Mouse (Mus musculus): ENCODE measurements around the gene Nol12. TPM values are rescaled to one million over a fixed set of nuclear protein-coding genes. Genes with fewer than 3 reads are reported as not detected.

The Nol12 gene
- 43.8 and 46.8 TPM in 2 replicates for polyA plus RNA-seq (2015; fragmentation: Nextera tagmentation; extraction: Ambion mirVana)

DNA sequence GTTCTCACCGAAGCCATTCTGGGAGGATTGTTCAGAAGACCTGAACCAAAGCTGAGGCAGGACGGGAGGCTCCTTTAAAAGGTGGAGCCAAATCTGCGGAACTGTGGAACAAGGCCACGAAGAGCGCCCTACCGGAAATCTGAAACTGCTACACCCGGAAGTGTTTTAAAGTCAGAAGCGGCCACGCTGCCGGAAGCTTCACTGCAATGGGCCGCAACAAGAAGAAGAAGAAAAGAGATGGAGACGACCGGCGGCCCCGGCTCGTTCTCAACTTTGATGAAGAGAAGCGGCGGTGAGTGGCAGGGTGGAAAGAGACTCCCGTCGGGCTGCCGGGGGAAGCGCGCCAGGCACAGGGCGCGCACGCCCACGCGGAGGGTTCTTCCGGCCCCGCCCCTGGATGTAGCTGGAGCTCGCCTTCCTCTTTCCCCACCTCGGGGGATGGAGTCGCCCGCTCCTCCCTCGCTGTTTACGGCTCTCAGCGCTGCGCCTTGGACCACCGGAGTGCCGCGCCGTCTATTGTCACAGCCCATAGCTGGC lies at the start of gene Nol12:
TSS of gene Nol12 (plus strand) at position 150 of the 537 bp plus-strand sequence.
- under 1% methylated on average over 39 of the region's 42 CpGs for WGBS
- Histone ChIP-seq H3K4me1 (replicated peaks; ENCODE audit: insufficient read depth, low read length) (0 out of 2 replicates have a peak, but pooled peaks cover 6% of the 10 kb centered on the region), H3K27ac (peak within 1 kb of the TSS; percentile 37; the same call in 1 of the 2 replicates), H3K4me2 (ENCODE audit: low read length) (peak within 1 kb of the TSS; percentile 82), H3K9ac (ENCODE audit: low read depth, low read length) (peak within 1 kb of the TSS; percentile 74), H3K4me3 (replicated peaks; ENCODE audit: low read depth, low read length) (peak within 1 kb of the TSS; percentile 66), H3K9me3 (replicated peaks; ENCODE audit: low read length) (no peaks in the 10 kb centered on the region), H3K36me3 (ENCODE audit: insufficient read depth, low read length) (peaks cover 22% of the 10 kb centered on the region), H3K27me3 (ENCODE audit: insufficient read depth, low read length) (no peaks in the 10 kb centered on the region)
- peak; percentile 96 for DNase-seq (ENCODE audit: low spot score)
- peak; percentile 15; the same call in 1 of the 2 replicates for TF ChIP-seq CTCF (IDR thresholded peaks at IDR 0.05; ENCODE audit: low read depth)
- ATAC-seq (replicated peaks; ENCODE audit: low FRiP score, low read depth), result peak; percentile 73

DNA sequence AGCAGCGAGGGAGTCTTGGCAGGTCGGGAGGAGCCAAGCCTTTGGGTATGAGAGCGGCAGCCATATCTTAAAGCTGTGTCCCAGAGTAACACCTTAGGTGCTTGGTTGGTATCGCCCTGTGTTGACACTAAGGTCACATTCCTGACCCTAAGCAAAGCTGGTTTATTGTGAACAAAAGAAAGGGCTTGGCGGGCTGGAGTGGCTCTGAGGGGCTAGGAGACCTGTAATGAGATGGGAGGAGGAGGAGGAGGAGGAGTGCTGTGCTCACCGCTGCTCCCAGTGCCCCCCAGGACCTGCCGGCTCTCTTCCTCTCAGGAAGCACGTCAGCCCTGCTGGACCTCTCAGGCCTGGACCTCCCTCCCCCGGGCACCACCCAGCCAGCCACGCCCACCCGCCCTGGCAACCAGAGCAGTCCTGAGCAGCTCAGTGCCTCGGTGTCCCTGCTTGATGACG lies 45.3 kb upstream of the Nol12 start:
- Histone ChIP-seq H3K4me2 (ENCODE audit: low read length) (no peak overlapping the region), H3K4me3 (replicated peaks; ENCODE audit: low read depth, low read length) (no peak overlapping the region), H3K9ac (ENCODE audit: low read depth, low read length) (no peak overlapping the region), H3K9me3 (replicated peaks; ENCODE audit: low read length) (no peaks in the 10 kb centered on the region), H3K4me1 (replicated peaks; ENCODE audit: insufficient read depth, low read length) (peaks cover 7% of the 10 kb centered on the region), H3K36me3 (ENCODE audit: insufficient read depth, low read length) (peaks cover 69% of the 10 kb centered on the region), H3K27me3 (ENCODE audit: insufficient read depth, low read length) (no peaks in the 10 kb centered on the region), H3K27ac (no peak overlapping the region)
- 0 out of 2 replicates have a peak, but pooled peaks have one; percentile 24 for ATAC-seq (replicated peaks; ENCODE audit: low FRiP score, low read depth)
- peak; percentile 24 for DNase-seq (ENCODE audit: low spot score)
- WGBS, result 30% methylated on average over 13 of the region's 13 CpGs
- no peak for TF ChIP-seq CTCF (IDR thresholded peaks at IDR 0.05; ENCODE audit: low read depth)

DNA sequence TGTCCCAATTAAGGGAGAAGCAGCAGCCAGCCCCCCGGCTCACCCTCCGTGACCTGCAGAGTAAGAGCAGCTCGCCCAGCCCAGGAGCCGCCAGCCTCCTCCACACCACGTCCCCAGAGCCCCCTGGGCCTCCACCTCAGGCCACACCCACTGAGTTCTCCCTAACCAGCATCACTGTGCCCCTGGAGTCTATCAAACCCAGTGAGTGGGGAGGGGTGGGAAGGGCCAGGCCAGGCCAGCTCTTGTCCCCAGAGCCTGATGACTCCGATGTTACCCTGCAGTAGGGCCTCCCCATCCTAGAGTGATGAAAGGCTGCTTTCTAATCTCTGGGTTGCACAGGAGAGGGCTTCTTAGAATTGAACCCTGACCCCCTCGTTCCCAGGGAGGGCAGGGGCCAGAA lies 42.3 kb upstream of the Nol12 start:
- WGBS, result 36% methylated on average over 7 of the region's 7 CpGs
- DNase-seq (ENCODE audit: low spot score) (no peak), ATAC-seq (replicated peaks; ENCODE audit: low FRiP score, low read depth) (0 out of 2 replicates have a peak, but pooled peaks have one; percentile 10)
- Histone ChIP-seq H3K27ac (no peak overlapping the region), H3K4me1 (replicated peaks; ENCODE audit: insufficient read depth, low read length) (peaks cover 14% of the 10 kb centered on the region), H3K9ac (ENCODE audit: low read depth, low read length) (no peak overlapping the region), H3K4me2 (ENCODE audit: low read length) (no peak overlapping the region), H3K36me3 (ENCODE audit: insufficient read depth, low read length) (peaks cover 43% of the 10 kb centered on the region), H3K9me3 (replicated peaks; ENCODE audit: low read length) (no peaks in the 10 kb centered on the region), H3K4me3 (replicated peaks; ENCODE audit: low read depth, low read length) (no peak overlapping the region), H3K27me3 (ENCODE audit: insufficient read depth, low read length) (no peaks in the 10 kb centered on the region)
- TF ChIP-seq CTCF (IDR thresholded peaks at IDR 0.05; ENCODE audit: low read depth), result no peak

DNA sequence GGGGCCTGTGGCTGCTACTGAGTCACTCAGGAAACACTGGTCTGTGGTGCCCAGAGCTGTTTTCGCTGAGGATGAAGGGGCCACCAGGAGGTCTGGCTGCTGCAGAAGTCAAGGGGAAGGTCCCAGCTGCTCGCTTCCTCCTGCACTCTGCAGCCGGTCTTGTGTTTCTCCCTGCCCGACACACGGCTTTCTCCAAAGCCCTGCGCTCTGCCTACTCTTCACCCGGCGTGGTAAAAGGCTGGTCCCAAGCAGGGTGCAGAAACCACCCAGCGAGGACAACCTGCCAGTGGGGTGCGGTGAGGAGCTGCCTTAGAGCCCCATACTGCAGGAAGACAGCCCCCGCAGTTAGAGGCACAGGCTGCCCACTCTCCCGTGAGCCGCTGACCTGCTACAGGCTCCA lies 40.0 kb upstream of the Nol12 start:
- no peak for ATAC-seq (replicated peaks; ENCODE audit: low FRiP score, low read depth)
- H3K27me3 ChIP-seq (ENCODE audit: insufficient read depth, low read length), result no peaks in the 10 kb centered on the region
- H3K4me1 ChIP-seq (replicated peaks; ENCODE audit: insufficient read depth, low read length), result peaks cover 26% of the 10 kb centered on the region
- H3K9ac ChIP-seq (ENCODE audit: low read depth, low read length), result peak overlapping the region; percentile 13; the same call in 1 of the 2 replicates
- WGBS, result 59% methylated on average over 13 of the region's 13 CpGs
- H3K27ac ChIP-seq, result peak overlapping the region; percentile 39; the same call in 1 of the 2 replicates
- H3K36me3 ChIP-seq (ENCODE audit: insufficient read depth, low read length), result peaks cover 27% of the 10 kb centered on the region
- no peak for DNase-seq (ENCODE audit: low spot score)
- no peak overlapping the region for H3K4me3 ChIP-seq (replicated peaks; ENCODE audit: low read depth, low read length)
- no peak overlapping the region for H3K4me2 ChIP-seq (ENCODE audit: low read length)
- TF ChIP-seq CTCF (IDR thresholded peaks at IDR 0.05; ENCODE audit: low read depth), result no peak
- no peaks in the 10 kb centered on the region for H3K9me3 ChIP-seq (replicated peaks; ENCODE audit: low read length)

DNA sequence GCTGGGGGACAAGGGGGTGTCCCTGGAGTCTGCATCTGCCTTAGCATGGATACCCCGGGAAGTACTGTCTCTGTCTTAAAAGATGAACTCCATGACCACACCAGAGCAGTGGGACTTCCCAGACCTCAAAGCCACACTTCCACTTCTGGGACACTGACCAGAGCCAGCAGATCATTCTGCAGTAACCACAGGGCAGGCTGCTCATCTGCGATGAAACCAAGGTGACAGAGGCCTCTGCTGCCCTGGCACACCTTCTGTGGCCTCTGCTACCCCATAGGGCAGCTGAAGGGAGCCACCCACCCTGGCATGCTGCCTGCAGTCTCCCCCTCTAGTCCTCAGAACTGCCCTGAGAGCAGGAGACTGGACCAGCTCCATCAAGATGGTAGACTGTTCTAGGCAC lies 39.0 kb upstream of the Nol12 start:
- peaks cover 24% of the 10 kb centered on the region for H3K36me3 ChIP-seq (ENCODE audit: insufficient read depth, low read length)
- DNase-seq (ENCODE audit: low spot score) (no peak), ATAC-seq (replicated peaks; ENCODE audit: low FRiP score, low read depth) (no peak)
- H3K4me1 ChIP-seq (replicated peaks; ENCODE audit: insufficient read depth, low read length), result peaks cover 33% of the 10 kb centered on the region
- no peak for TF ChIP-seq CTCF (IDR thresholded peaks at IDR 0.05; ENCODE audit: low read depth)
- no peak overlapping the region for H3K4me3 ChIP-seq (replicated peaks; ENCODE audit: low read depth, low read length)
- H3K4me2 ChIP-seq (ENCODE audit: low read length), result no peak overlapping the region
- 70% methylated on average over 2 of the region's 2 CpGs for WGBS
- no peak overlapping the region for H3K27ac ChIP-seq
- no peak overlapping the region for H3K9ac ChIP-seq (ENCODE audit: low read depth, low read length)
- no peaks in the 10 kb centered on the region for H3K27me3 ChIP-seq (ENCODE audit: insufficient read depth, low read length)
- H3K9me3 ChIP-seq (replicated peaks; ENCODE audit: low read length), result no peaks in the 10 kb centered on the region

DNA sequence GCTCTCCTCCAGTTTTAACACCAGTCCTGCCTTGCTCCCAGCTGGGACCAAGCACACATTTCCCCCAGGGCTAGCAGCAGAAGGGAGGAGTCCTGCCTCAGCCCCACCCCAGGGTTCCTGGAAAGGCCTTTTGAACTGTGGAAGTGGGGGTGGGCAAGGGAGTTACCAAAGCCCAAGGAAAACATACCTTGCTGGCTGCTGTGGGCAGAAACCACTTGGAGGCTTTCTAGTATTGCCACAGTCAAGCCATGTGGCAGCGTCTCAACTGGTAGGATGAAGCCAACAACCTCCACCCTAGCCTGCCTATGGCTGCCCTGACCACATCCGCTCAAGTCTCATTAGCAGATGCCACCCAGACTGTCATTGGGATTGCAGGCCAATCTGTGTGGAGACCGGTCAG lies 38.6 kb upstream of the Nol12 start:
- Histone ChIP-seq H3K4me3 (replicated peaks; ENCODE audit: low read depth, low read length) (no peak overlapping the region), H3K4me1 (replicated peaks; ENCODE audit: insufficient read depth, low read length) (peaks cover 37% of the 10 kb centered on the region), H3K27me3 (ENCODE audit: insufficient read depth, low read length) (no peaks in the 10 kb centered on the region), H3K36me3 (ENCODE audit: insufficient read depth, low read length) (peaks cover 24% of the 10 kb centered on the region), H3K9ac (ENCODE audit: low read depth, low read length) (no peak overlapping the region), H3K4me2 (ENCODE audit: low read length) (no peak overlapping the region), H3K9me3 (replicated peaks; ENCODE audit: low read length) (no peaks in the 10 kb centered on the region), H3K27ac (0 out of 2 replicates have a peak overlapping the region, but pooled peaks have one; percentile 13)
- 82% methylated on average over 3 of the region's 3 CpGs for WGBS
- no peak for DNase-seq (ENCODE audit: low spot score)
- ATAC-seq (replicated peaks; ENCODE audit: low FRiP score, low read depth), result no peak
- no peak for TF ChIP-seq CTCF (IDR thresholded peaks at IDR 0.05; ENCODE audit: low read depth)
